Mouse (Mus musculus) heart, embryonic 12.5 days (tissue): ENCODE measurements at regions not wholly inside any gene's neighbourhood (a gene's known extent, or its start where the extent isn't known, plus 50 kb on each side); places are given as distances from the start of the nearest gene placed in this dataset.

ENCODE experiments used
- ATAC-seq: fragments of 200-750 bp; cut with Nextera tagmentation; 2 replicates; pipeline ENCODE4 v1.8.0; 2017; ENCODE audit warnings: moderate TSS enrichment, moderate library complexity; ENCODE audit not compliant: insufficient number of reproducible peaks, low FRiP score
- H3K27ac ChIP-seq: fragments of 300-500 bp; sonication (generic); 2 replicates; pipeline ENCODE4 v1.5.1; 2016; ENCODE audit warnings: mild to moderate bottlenecking, moderate library complexity; ENCODE audit not compliant: poor library complexity, severe bottlenecking
- H3K27me3 ChIP-seq: fragments of 300-500 bp; sonication (generic); replicated peaks from 2 replicates; pipeline ENCODE4 v1.6.1; 2016; ENCODE audit warnings: mild to moderate bottlenecking, moderate library complexity
- H3K36me3 ChIP-seq: fragments of 300-500 bp; sonication (generic); 2 replicates; pipeline ENCODE4 v1.6.1; 2016; ENCODE audit warnings: mild to moderate bottlenecking, moderate library complexity
- H3K4me1 ChIP-seq: fragments of 300-500 bp; sonication (generic); replicated peaks from 2 replicates; pipeline ENCODE4 v1.6.1; 2016; ENCODE audit warnings: mild to moderate bottlenecking
- H3K4me2 ChIP-seq: fragments of 300-500 bp; sonication (generic); 2 replicates; pipeline ENCODE4 v1.6.1; 2016; ENCODE audit warnings: mild to moderate bottlenecking, moderate library complexity
- H3K4me3 ChIP-seq: fragments of 300-500 bp; sonication (generic); 2 replicates; pipeline ENCODE4 v1.5.1; 2016; ENCODE audit warnings: mild to moderate bottlenecking
- H3K9ac ChIP-seq: fragments of 300-500 bp; sonication (generic); 2 replicates; pipeline ENCODE4 v1.6.1; 2016; ENCODE audit warnings: mild to moderate bottlenecking, moderate library complexity
- H3K9me3 ChIP-seq: fragments of 300-500 bp; sonication (generic); replicated peaks from 2 replicates; pipeline ENCODE4 v1.6.1; 2016; ENCODE audit warnings: mild to moderate bottlenecking, moderate library complexity
- WGBS: fragments of 180-500 bp; shearing (Covaris S2); methylation state at CpG from one replicate; pipeline ENCODE4 v1.1.7; 2016; 5-methylcytosine and 5-hydroxymethylcytosine counted together

GRCm38 (mm10) chr4:105526755-105527154 is 262.9 kb upstream of the Gm12728 start:
- no peak overlapping the region for H3K9ac ChIP-seq
- H3K27ac ChIP-seq = no peak overlapping the region
- no peaks in the 10 kb centered on the region for H3K36me3 ChIP-seq
- no peaks in the 10 kb centered on the region; the same call in 1 of the 2 replicates for H3K9me3 ChIP-seq
- no peak overlapping the region for H3K4me3 ChIP-seq
- no peaks in the 10 kb centered on the region for H3K4me1 ChIP-seq
- no peak overlapping the region for H3K4me2 ChIP-seq
- ATAC-seq = no peak
- H3K27me3 ChIP-seq = no peaks in the 10 kb centered on the region
- WGBS = 88% methylated on average over 7 of the region's 7 CpGs

- 76% methylated on average over 3 of the region's 3 CpGs for WGBS
- no peaks in the 10 kb centered on the region for H3K27me3 ChIP-seq
- ATAC-seq = no peak
- H3K4me1 ChIP-seq = no peaks in the 10 kb centered on the region
- no peaks in the 10 kb centered on the region for H3K36me3 ChIP-seq
- no peaks in the 10 kb centered on the region; the same call in 1 of the 2 replicates for H3K9me3 ChIP-seq
- no peak overlapping the region for H3K4me3 ChIP-seq
- H3K4me2 ChIP-seq = no peak overlapping the region
- H3K27ac ChIP-seq = no peak overlapping the region
- no peak overlapping the region for H3K9ac ChIP-seq
Measured at GRCm38 (mm10) chr4:105527316-105527715, 262.4 kb upstream of the Gm12728 start.

DNA sequence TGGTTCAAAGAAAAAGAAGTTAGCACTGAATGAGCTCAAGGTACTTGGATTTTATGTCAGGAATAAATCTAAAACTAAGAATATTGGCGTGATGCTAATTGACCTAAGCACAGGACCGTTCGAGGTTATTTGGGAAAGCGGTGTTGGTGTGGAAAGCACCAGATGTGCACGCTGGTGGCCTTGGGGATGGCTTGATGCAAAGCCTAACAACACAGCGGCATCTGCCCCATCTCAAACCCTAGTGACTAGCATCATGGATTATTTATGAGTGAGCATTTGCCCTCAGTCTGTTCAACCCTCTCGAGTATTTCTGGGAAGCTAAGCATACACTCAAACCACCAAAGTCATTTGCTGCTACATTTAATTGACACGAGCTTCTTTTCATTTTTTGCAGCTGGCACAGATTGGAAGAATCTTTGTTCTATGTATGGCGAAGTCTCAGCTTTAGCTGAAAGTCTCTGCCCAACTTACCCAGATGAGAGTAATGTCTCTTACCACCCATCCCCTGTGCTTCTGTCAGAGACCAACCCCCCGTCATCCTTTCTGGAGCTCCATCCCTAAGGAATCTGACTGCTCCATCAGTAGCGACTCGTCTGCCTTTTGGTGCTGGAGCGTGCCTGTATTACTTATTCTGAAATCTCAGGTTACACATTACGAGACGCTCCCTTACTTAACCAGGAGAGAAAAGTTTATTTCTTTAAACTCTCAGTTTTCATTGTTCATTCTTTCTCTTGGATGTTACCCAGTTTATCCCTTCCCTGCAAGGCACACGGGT is 257.8 kb upstream of the Gm12728 start:
- Histone ChIP-seq H3K27me3 (no peaks in the 10 kb centered on the region), H3K4me1 (peaks cover 10% of the 10 kb centered on the region), H3K27ac (no peak overlapping the region), H3K9me3 (no peaks in the 10 kb centered on the region; the same call in 1 of the 2 replicates), H3K4me2 (no peak overlapping the region), H3K36me3 (no peaks in the 10 kb centered on the region), H3K9ac (no peak overlapping the region), H3K4me3 (no peak overlapping the region)
- 81% methylated on average over 16 of the region's 16 CpGs for WGBS
- ATAC-seq = no peak

GRCm38 (mm10) chr4:105535451-105535850 is 254.2 kb upstream of the Gm12728 start:
- 25% methylated on average over 6 of the region's 6 CpGs for WGBS
- H3K9ac ChIP-seq = no peak overlapping the region; the same call in 1 of the 2 replicates
- no peak for ATAC-seq
- no peak overlapping the region for H3K4me2 ChIP-seq
- no peak overlapping the region for H3K27ac ChIP-seq
- no peaks in the 10 kb centered on the region; the same call in 1 of the 2 replicates for H3K9me3 ChIP-seq
- no peaks in the 10 kb centered on the region for H3K27me3 ChIP-seq
- no peaks in the 10 kb centered on the region for H3K36me3 ChIP-seq
- H3K4me3 ChIP-seq = no peak overlapping the region
- H3K4me1 ChIP-seq = peaks cover 10% of the 10 kb centered on the region

GRCm38 (mm10) chr4:105545486-105545885 is 244.2 kb upstream of the Gm12728 start:
- H3K9me3 ChIP-seq = no peaks in the 10 kb centered on the region
- no peak overlapping the region for H3K4me3 ChIP-seq
- no peak for ATAC-seq
- H3K4me1 ChIP-seq = no peaks in the 10 kb centered on the region
- no peak overlapping the region for H3K27ac ChIP-seq
- 80% methylated on average over 2 of the region's 2 CpGs for whole genome bisulfite sequencing
- no peaks in the 10 kb centered on the region for H3K36me3 ChIP-seq
- H3K9ac ChIP-seq = no peak overlapping the region
- no peak overlapping the region for H3K4me2 ChIP-seq
- H3K27me3 ChIP-seq = no peaks in the 10 kb centered on the region

DNA sequence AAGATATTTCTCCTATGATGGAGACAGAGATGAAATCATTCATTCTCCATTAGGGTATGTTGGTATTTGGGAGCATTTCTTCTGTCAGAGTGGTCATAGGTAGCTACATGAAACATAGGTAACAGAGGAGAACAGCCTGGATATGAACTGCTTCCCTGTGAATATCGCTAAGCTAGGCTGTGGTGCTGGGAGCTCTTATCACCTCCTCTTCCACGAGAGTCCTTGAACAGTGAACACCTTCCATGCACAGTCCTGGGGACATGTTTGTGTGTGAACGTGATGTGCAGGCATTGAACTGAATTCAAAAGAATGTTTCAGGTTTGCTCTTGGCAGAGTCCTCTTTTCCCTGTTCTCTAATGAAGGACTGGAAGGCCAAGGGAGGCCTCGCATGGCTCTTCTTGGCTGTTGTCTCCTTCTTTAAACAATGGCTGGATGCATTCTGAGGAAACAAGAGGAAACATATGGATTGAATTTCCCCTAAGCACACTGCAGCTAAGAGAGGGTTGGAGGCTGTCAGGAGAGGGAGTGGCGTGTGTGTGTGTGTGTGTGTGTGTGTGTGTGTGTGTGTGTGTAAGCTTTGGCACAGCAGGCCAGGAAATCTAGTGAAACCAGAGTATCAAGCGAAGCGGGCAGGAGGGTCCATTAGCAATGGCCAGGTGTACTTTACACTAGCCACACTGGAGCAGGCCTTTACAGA is 239.8 kb upstream of the Gm12728 start:
- ATAC-seq = no peak; the same call in 1 of the 2 replicates
- WGBS = 61% methylated on average over 7 of the region's 7 CpGs
- Histone ChIP-seq H3K9me3 (no peaks in the 10 kb centered on the region), H3K36me3 (no peaks in the 10 kb centered on the region), H3K9ac (no peak overlapping the region), H3K4me1 (no peaks in the 10 kb centered on the region), H3K27ac (no peak overlapping the region), H3K27me3 (no peaks in the 10 kb centered on the region), H3K4me2 (no peak overlapping the region), H3K4me3 (no peak overlapping the region)

DNA sequence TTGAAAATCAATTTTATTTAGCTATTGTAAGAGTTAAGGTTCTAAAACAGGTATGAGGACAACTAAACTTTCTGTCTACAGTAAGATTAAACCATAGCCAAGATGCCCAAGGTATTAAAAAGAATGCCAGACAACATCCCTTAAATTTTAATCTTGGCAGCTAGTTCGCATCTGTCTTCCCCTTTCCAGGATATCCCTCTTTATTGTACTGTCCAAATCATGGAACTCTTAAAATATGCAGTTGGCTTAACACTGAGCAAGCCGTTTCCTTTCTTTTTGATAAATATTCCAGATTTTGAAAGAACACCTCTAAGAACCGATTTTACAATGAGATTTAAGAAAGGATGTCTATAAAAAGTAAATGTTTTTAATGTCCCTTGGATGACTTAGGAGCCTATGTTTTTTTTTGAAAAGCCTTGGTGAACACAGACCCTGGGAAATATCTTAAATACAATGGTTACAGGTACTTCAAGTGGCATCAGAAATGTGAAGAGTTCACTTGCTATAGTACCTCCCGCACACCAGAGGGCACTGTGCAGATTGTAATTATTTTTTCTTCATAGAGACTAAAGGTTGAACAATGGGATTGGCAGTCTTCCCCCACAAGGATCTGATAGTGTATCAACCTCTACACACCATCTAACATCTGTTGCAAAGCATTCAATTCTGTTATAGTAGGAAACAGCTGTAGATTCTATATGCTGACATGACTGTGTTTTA is 237.5 kb upstream of the Gm12728 start:
- no peak overlapping the region for H3K4me3 ChIP-seq
- H3K36me3 ChIP-seq = no peaks in the 10 kb centered on the region
- H3K9ac ChIP-seq = no peak overlapping the region
- WGBS = 87% methylated on average over 4 of the region's 4 CpGs
- H3K9me3 ChIP-seq = no peaks in the 10 kb centered on the region
- H3K27ac ChIP-seq = no peak overlapping the region
- H3K4me1 ChIP-seq = no peaks in the 10 kb centered on the region
- no peak overlapping the region for H3K4me2 ChIP-seq
- no peaks in the 10 kb centered on the region for H3K27me3 ChIP-seq
- no peak for ATAC-seq

DNA sequence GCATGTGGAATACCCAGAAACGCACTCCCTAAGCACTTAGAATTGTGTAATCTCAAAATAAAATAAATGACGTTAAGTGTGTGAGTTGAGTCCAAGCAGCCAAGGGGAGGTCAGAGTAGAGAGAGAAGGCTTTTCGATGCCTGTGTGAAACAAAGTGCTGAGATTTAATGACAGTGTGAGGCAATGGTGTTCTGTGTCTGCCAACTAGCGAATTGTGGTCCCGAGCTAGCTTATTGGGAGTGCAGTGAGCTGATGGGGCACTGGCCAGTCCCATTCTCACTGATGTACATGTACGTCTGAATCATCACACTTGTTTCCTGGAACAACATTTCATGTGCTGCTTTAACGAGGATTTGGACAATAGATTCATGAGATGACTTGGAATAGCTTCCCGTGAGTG is 234.7 kb upstream of the Gm12728 start:
- no peaks in the 10 kb centered on the region for H3K27me3 ChIP-seq
- no peak overlapping the region for H3K4me2 ChIP-seq
- H3K9ac ChIP-seq = no peak overlapping the region
- H3K4me3 ChIP-seq = no peak overlapping the region
- WGBS = 78% methylated on average over 8 of the region's 8 CpGs
- no peaks in the 10 kb centered on the region for H3K4me1 ChIP-seq
- ATAC-seq = no peak
- no peaks in the 10 kb centered on the region for H3K9me3 ChIP-seq
- no peaks in the 10 kb centered on the region for H3K36me3 ChIP-seq
- no peak overlapping the region for H3K27ac ChIP-seq

- H3K4me2 ChIP-seq = no peak overlapping the region
- H3K4me3 ChIP-seq = no peak overlapping the region
- no peak for ATAC-seq
- no peak overlapping the region for H3K27ac ChIP-seq
- no peak overlapping the region for H3K9ac ChIP-seq
- H3K9me3 ChIP-seq = no peaks in the 10 kb centered on the region
- no peaks in the 10 kb centered on the region for H3K4me1 ChIP-seq
- no peaks in the 10 kb centered on the region for H3K27me3 ChIP-seq
- WGBS = 90% methylated on average over 3 of the region's 3 CpGs
- no peaks in the 10 kb centered on the region for H3K36me3 ChIP-seq
Measured at GRCm38 (mm10) chr4:105555941-105556340, 233.7 kb upstream of the Gm12728 start.

DNA sequence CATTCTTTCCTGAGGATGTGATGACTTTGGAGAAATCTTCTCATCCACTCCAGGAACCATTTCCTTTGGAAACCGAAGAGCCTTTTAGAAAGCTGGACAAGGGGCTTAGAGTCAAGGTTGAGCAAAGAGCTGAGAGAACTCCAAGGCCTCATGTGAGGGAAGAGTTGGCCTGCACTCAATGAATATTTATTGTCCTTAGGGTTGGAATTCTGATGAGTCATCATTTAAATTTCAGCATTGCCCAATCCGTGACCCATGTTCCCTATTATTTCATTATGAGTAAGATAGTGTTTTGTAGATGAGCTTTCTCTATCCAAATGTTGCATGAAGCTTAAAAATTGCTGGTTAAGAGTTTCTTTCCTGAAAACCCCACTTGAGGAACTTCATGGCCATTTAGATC is 232.3 kb upstream of the Gm12728 start:
- no peak overlapping the region for H3K27ac ChIP-seq
- WGBS = 79% methylated on average over 2 of the region's 2 CpGs
- no peaks in the 10 kb centered on the region for H3K4me1 ChIP-seq
- no peak overlapping the region for H3K4me2 ChIP-seq
- no peak overlapping the region for H3K4me3 ChIP-seq
- H3K27me3 ChIP-seq = no peaks in the 10 kb centered on the region
- H3K9ac ChIP-seq = no peak overlapping the region
- no peaks in the 10 kb centered on the region for H3K9me3 ChIP-seq
- no peak for ATAC-seq
- no peaks in the 10 kb centered on the region for H3K36me3 ChIP-seq

- ATAC-seq = no peak
- Histone ChIP-seq H3K9ac (no peak overlapping the region), H3K4me3 (no peak overlapping the region), H3K4me1 (no peaks in the 10 kb centered on the region), H3K27ac (no peak overlapping the region), H3K27me3 (no peaks in the 10 kb centered on the region), H3K9me3 (no peaks in the 10 kb centered on the region), H3K4me2 (no peak overlapping the region), H3K36me3 (no peaks in the 10 kb centered on the region)
- WGBS = 66% methylated on average over 3 of the region's 3 CpGs
Measured at GRCm38 (mm10) chr4:105560055-105560454, 229.6 kb upstream of the Gm12728 start.
